Mouse (Mus musculus): ENCODE results near the gene Cacng1. TPM values are rescaled to one million over a fixed set of nuclear protein-coding genes. Genes with fewer than 3 reads are reported as not detected.

Gene Cacng1
- polyA plus RNA-seq, 1 experiment: 0.39 TPM

GRCm38 (mm10) chr11:107729141-107729540, 12.8 kb upstream of the Cacng1 start:
- H3K4me1 ChIP-seq (ENCODE audit: control insufficient read depth, insufficient read depth, insufficient read length): no peaks in the 10 kb centered on the region
- no peaks in the 10 kb centered on the region for H3K27me3 ChIP-seq (ENCODE audit: control insufficient read depth, insufficient read depth, low read length)
- WGBS: 75% methylated on average over 7 of the region's 7 CpGs
- no peak overlapping the region for H3K27ac ChIP-seq (ENCODE audit: insufficient read depth, low read length)
- no peak overlapping the region for H3K4me3 ChIP-seq (ENCODE audit: extremely low read depth, insufficient read depth, insufficient read length)
- TF ChIP-seq POLR2A (IDR thresholded peaks at IDR 0.05; ENCODE audit: low read depth, low read length): no peak
- TF ChIP-seq CTCF (IDR thresholded peaks at IDR 0.05; ENCODE audit: extremely low read depth, insufficient read depth, insufficient read length, insufficient replicate concordance): no peak
- no peak for DNase-seq (ENCODE audit: low read depth in 1 of 2, low spot score in 2 of 2)
- no peaks in the 10 kb centered on the region for H3K36me3 ChIP-seq (ENCODE audit: control insufficient read depth, insufficient read depth, low read length)

DNA sequence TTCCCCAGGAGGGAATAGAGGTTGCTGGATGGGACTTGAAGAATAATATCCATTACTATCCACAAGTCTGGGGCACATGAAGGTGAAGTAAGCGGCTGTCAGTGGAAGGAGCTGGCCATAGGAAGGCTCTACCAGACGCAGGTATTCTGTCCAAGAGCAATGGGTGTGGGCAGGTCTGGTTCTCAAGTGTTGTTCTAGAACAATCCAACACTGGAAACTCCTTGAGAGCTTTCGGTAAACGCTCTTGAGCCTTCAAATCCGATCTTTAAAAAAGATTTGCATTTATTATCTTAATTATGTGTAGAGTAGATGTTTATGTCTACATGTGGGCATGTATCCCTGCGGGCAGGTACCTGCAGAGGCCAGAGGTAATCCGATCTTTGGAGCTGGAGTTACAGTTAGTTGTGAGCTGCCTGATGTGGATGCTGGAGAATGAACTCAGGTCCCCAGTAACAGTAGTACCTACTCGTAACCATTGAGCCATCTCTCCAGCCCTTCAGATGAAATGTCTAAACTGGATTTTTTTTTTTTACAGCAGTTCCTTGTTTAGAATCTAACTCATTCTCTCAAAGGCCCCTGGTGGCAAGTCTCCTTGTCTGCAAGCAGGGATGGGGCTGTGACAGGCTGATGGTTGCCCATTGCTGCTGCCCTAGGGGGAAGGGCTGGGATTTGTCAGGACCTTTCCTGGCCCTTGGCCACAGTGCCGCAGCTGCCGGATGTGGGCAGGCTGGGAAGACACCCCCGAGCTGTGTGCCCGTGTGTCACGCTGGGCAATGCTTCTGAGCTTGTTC, 11.9 kb upstream of the Cacng1 start:
- Histone ChIP-seq H3K27me3 (ENCODE audit: control insufficient read depth, insufficient read depth, low read length) (no peaks in the 10 kb centered on the region), H3K36me3 (ENCODE audit: control insufficient read depth, insufficient read depth, low read length) (no peaks in the 10 kb centered on the region), H3K27ac (ENCODE audit: insufficient read depth, low read length) (no peak overlapping the region), H3K4me3 (ENCODE audit: extremely low read depth, insufficient read depth, insufficient read length) (no peak overlapping the region), H3K4me1 (ENCODE audit: control insufficient read depth, insufficient read depth, insufficient read length) (no peaks in the 10 kb centered on the region)
- no peak for DNase-seq (ENCODE audit: low read depth in 1 of 2, low spot score in 2 of 2)
- no peak for TF ChIP-seq CTCF (IDR thresholded peaks at IDR 0.05; ENCODE audit: extremely low read depth, insufficient read depth, insufficient read length, insufficient replicate concordance)
- no peak for TF ChIP-seq POLR2A (IDR thresholded peaks at IDR 0.05; ENCODE audit: low read depth, low read length)
- WGBS: 77% methylated on average over 13 of the region's 13 CpGs

DNA sequence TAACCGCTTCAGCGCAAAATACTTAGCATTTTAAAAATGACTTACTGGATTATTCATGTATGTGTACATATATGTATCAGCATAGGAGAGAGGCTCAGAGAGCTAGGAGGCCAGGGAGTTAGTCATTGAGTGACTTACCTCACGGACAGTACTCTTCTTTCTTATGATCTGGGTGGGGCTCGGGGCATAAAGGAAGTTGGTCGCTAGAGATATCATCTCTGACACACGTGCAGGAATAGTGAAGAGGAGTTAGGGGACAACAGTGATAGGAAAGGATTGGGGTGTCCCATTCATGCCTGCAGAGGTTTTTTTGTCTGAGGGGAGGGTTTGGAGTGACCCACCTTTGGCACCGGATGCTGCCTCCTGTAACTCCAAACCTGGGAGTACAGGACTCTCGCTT, 8.3 kb upstream of the Cacng1 start:
- 67% methylated on average over 8 of the region's 8 CpGs for WGBS
- Histone ChIP-seq H3K27me3 (ENCODE audit: control insufficient read depth, insufficient read depth, low read length) (no peaks in the 10 kb centered on the region), H3K27ac (ENCODE audit: insufficient read depth, low read length) (no peak overlapping the region), H3K36me3 (ENCODE audit: control insufficient read depth, insufficient read depth, low read length) (no peaks in the 10 kb centered on the region), H3K4me1 (ENCODE audit: control insufficient read depth, insufficient read depth, insufficient read length) (peaks cover 3% of the 10 kb centered on the region; the same call in 1 of the 2 replicates), H3K4me3 (ENCODE audit: extremely low read depth, insufficient read depth, insufficient read length) (no peak overlapping the region)
- TF ChIP-seq CTCF (IDR thresholded peaks at IDR 0.05; ENCODE audit: extremely low read depth, insufficient read depth, insufficient read length, insufficient replicate concordance) (no peak), POLR2A (IDR thresholded peaks at IDR 0.05; ENCODE audit: low read depth, low read length) (no peak)
- no peak for DNase-seq (ENCODE audit: low read depth in 1 of 2, low spot score in 2 of 2)

GRCm38 (mm10) chr11:107721057-107721456, 4.7 kb upstream of the Cacng1 start:
- Histone ChIP-seq H3K27me3 (ENCODE audit: control insufficient read depth, insufficient read depth, low read length) (no peaks in the 10 kb centered on the region), H3K27ac (ENCODE audit: insufficient read depth, low read length) (no peak overlapping the region), H3K4me1 (ENCODE audit: control insufficient read depth, insufficient read depth, insufficient read length) (peaks cover 3% of the 10 kb centered on the region; the same call in 1 of the 2 replicates), H3K4me3 (ENCODE audit: extremely low read depth, insufficient read depth, insufficient read length) (no peak overlapping the region), H3K36me3 (ENCODE audit: control insufficient read depth, insufficient read depth, low read length) (no peaks in the 10 kb centered on the region)
- TF ChIP-seq POLR2A (IDR thresholded peaks at IDR 0.05; ENCODE audit: low read depth, low read length) (no peak), CTCF (IDR thresholded peaks at IDR 0.05; ENCODE audit: extremely low read depth, insufficient read depth, insufficient read length, insufficient replicate concordance) (no peak)
- 83% methylated on average over 7 of the region's 7 CpGs for WGBS
- DNase-seq (ENCODE audit: low read depth in 1 of 2, low spot score in 2 of 2): no peak

DNA sequence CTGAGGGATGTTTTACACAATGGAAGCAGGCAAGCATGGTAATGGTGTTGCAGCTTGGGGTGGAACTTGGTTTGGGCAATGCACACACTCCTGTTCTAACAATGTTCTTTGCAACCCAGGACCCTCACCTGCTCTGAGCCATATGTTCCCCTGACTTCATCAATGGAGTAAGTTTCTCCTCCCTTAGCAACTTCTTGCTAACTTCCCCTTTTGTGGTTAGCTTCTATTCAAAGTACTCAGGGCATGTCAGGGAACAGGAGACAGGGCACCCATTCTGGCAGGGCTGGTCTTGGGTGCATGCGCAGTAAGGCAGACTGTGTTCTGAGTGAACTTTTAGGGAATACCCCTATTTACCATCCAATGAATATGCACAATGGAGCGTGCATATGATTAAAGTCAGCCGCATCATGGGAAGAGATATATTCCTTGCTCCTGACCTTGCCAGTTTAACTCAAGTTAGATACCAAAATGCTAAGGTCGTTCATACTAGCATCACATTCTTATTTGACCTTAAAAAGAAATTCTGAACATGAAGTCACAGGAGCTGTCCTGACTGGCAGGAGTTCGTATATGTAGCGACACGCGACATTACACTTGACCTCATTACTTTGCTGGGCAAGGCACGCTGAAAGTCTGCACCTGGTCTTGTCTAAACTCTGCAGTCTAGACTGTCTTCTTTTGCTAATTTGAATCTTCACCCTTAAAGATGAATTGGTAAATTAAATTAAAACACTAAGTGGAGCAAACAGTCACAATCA, 4.1 kb upstream of the Cacng1 start:
- WGBS: 60% methylated on average over 9 of the region's 9 CpGs
- TF ChIP-seq POLR2A (IDR thresholded peaks at IDR 0.05; ENCODE audit: low read depth, low read length) (no peak), CTCF (IDR thresholded peaks at IDR 0.05; ENCODE audit: extremely low read depth, insufficient read depth, insufficient read length, insufficient replicate concordance) (no peak)
- H3K36me3 ChIP-seq (ENCODE audit: control insufficient read depth, insufficient read depth, low read length): no peaks in the 10 kb centered on the region
- peaks cover 3% of the 10 kb centered on the region; the same call in 1 of the 2 replicates for H3K4me1 ChIP-seq (ENCODE audit: control insufficient read depth, insufficient read depth, insufficient read length)
- no peak overlapping the region for H3K27ac ChIP-seq (ENCODE audit: insufficient read depth, low read length)
- DNase-seq (ENCODE audit: low read depth in 1 of 2, low spot score in 2 of 2): no peak
- H3K27me3 ChIP-seq (ENCODE audit: control insufficient read depth, insufficient read depth, low read length): no peaks in the 10 kb centered on the region
- no peak overlapping the region for H3K4me3 ChIP-seq (ENCODE audit: extremely low read depth, insufficient read depth, insufficient read length)

DNA sequence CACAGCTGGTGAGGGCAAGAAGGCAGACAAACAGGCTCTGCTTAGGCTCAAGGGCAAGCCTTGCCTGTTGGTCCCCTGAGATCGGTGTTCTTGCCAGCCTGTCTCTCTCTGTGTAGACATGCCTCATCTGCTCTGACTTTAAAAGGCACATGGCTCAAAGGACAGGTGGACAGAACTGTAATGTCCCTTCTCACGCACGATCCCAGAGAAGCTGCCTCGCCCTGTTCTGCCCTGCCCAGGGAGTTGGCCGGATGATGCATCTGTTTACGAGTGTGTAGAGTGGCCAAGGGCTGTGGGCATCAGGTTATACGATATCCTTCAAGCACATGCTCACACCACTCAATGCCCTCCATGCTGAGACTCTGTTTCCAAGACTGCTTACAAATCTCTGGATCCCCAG, 2.0 kb downstream of the Cacng1 start:
- Histone ChIP-seq H3K4me3 (ENCODE audit: extremely low read depth, insufficient read depth, insufficient read length) (no peak overlapping the region), H3K27ac (ENCODE audit: insufficient read depth, low read length) (no peak overlapping the region), H3K4me1 (ENCODE audit: control insufficient read depth, insufficient read depth, insufficient read length) (no peaks in the 10 kb centered on the region), H3K36me3 (ENCODE audit: control insufficient read depth, insufficient read depth, low read length) (no peaks in the 10 kb centered on the region), H3K27me3 (ENCODE audit: control insufficient read depth, insufficient read depth, low read length) (no peaks in the 10 kb centered on the region; the same call in 1 of the 2 replicates)
- DNase-seq (ENCODE audit: low read depth in 1 of 2, low spot score in 2 of 2): no peak
- WGBS: 87% methylated on average over 7 of the region's 7 CpGs
- TF ChIP-seq CTCF (IDR thresholded peaks at IDR 0.05; ENCODE audit: extremely low read depth, insufficient read depth, insufficient read length, insufficient replicate concordance) (no peak), POLR2A (IDR thresholded peaks at IDR 0.05; ENCODE audit: low read depth, low read length) (no peak)
